Mouse (Mus musculus) left cerebral cortex, adult 9 months (tissue): ENCODE results near the gene Ptgds.

Source experiments
- DNase-seq, 2 experiments: peaks; one replicate each; pipeline ENCODE4 v3.0.0; 2022; ENCODE audit warnings: low spot score in 2 of 2

Ptgds gene

GRCm38 (mm10) chr2:25469969-25470368 is at the start of gene Ptgds:
Gene Ptgds, minus strand, starts transcription at chr2:25470046.
- no peak for DNase-seq

GRCm38 (mm10) chr2:25509912-25510311 is 40.1 kb upstream of the Ptgds start:
- no peak for DNase-seq

GRCm38 (mm10) chr2:25506964-25507363 is 37.1 kb upstream of the Ptgds start:
- DNase-seq: no peak

- no peak for DNase-seq
These were observed 36.0 kb upstream of the Ptgds start for GRCm38 (mm10) chr2:25505860-25506259.

GRCm38 (mm10) chr2:25505000-25505399 is 35.2 kb upstream of the Ptgds start:
- no peak for DNase-seq

GRCm38 (mm10) chr2:25504538-25504937 is 34.7 kb upstream of the Ptgds start:
- DNase-seq: no peak

GRCm38 (mm10) chr2:25502726-25503125 is 32.9 kb upstream of the Ptgds start:
- no peak for DNase-seq

GRCm38 (mm10) chr2:25501593-25502486 is 32.0 kb upstream of the Ptgds start, which contains the start of gene C8g:
Gene C8g, minus strand, starts transcription at chr2:25501719.
- DNase-seq: no peak

GRCm38 (mm10) chr2:25500576-25501405 is 30.9 kb upstream of the Ptgds start, which contains the start of gene Fbxw5:
Gene Fbxw5, plus strand, starts transcription at chr2:25500750.
- DNase-seq: peak; percentile 43 to 82

GRCm38 (mm10) chr2:25500071-25500575 is 30.3 kb upstream of the Ptgds start:
- no peak for DNase-seq

GRCm38 (mm10) chr2:25498622-25499478 is 29.0 kb upstream of the Ptgds start:
- no peak for DNase-seq

- DNase-seq: no peak
These were observed 28.2 kb upstream of the Ptgds start for GRCm38 (mm10) chr2:25497846-25498575.

- DNase-seq: no peak
These were observed 26.6 kb upstream of the Ptgds start for GRCm38 (mm10) chr2:25496462-25496861.

- no peak for DNase-seq
These were observed 23.7 kb upstream of the Ptgds start, which contains the start of gene Lcn12 for GRCm38 (mm10) chr2:25493476-25493961. Gene Lcn12, minus strand, starts transcription at chr2:25493911.

- no peak for DNase-seq
These were observed 23.1 kb upstream of the Ptgds start for GRCm38 (mm10) chr2:25492988-25493387.

GRCm38 (mm10) chr2:25488671-25489068 is 18.8 kb upstream of the Ptgds start:
- DNase-seq: no peak

- DNase-seq: no peak
These were observed 18.3 kb upstream of the Ptgds start for GRCm38 (mm10) chr2:25487965-25488670.

GRCm38 (mm10) chr2:25484901-25485647 is 15.2 kb upstream of the Ptgds start:
- DNase-seq: no peak

- DNase-seq: no peak
These were observed 13.1 kb upstream of the Ptgds start for GRCm38 (mm10) chr2:25482969-25483368.
